Mouse (Mus musculus) cerebellum, adult 11 months (tissue): ENCODE results near the gene Cep41.

ENCODE experiments used
- DNase-seq: peaks from one replicate; pipeline ENCODE4 v3.0.0; 2022

The Cep41 gene

GRCm38 (mm10) chr6:30710371-30711364 lies 17.1 kb upstream of the Cep41 start:
- DNase-seq, result no peak

DNA sequence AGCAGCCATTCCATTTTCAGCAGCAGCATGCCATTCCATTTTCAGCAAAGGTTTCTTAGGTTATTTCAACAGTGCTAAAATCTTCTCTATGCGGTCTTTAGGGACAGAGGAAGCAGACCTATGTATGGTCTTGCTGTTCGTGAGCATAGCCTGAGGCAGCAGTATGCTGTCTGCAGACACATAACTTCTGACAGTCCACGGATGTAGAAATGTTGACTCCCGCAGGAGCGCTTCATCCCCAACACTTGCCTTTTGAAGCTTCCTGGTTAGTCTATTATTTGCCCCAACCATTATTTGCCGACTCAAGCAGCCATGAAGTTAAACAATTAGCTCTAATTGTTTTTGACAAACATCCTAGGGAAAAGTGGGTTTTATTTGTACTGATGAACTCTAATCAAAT lies 15.6 kb upstream of the Cep41 start:
- no peak for DNase-seq

DNA sequence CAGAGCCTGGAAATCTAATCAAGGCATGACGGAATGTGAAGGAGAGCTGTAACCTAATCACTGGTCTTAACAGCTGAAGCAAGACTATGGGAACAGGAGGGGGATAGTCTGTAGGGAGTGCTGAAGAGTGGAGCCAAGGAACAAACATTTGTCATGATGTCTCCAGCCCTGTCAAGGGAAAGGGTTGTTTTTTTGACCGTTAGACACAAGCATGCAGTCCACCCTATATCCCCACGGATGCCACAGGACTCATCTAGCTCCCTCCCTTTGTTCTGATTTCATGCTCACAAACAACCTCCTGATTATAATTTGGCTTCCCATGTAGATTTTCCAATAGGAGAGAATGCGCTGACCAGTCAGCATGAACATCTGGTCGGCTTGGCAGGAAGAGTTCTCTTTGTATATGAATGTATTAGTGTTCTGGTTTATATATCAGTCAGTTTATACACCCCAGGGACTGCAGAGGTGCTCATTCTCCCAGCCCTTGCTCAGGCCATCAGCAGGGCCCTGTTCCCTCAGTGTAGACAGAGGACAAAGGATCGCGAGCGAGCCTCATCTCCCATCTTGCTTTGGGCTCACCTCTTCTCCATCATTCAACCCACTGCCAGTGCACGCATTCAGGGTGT lies 10.5 kb upstream of the Cep41 start:
- no peak for DNase-seq

GRCm38 (mm10) chr6:30703476-30703875 lies 9.9 kb upstream of the Cep41 start:
- no peak for DNase-seq

- DNase-seq, result no peak
Measured at GRCm38 (mm10) chr6:30702881-30703280, 9.3 kb upstream of the Cep41 start.

GRCm38 (mm10) chr6:30700182-30700581 lies 6.6 kb upstream of the Cep41 start:
- no peak for DNase-seq

- no peak for DNase-seq
Measured at GRCm38 (mm10) chr6:30698036-30698435, 4.5 kb upstream of the Cep41 start.

- DNase-seq, result no peak
Measured at GRCm38 (mm10) chr6:30697464-30697863, 3.9 kb upstream of the Cep41 start.

- no peak for DNase-seq
Measured at GRCm38 (mm10) chr6:30695124-30695523, 1.6 kb upstream of the Cep41 start.

GRCm38 (mm10) chr6:30694209-30694608 lies 660 bp upstream of the Cep41 start:
- peak; percentile 19 for DNase-seq

DNA sequence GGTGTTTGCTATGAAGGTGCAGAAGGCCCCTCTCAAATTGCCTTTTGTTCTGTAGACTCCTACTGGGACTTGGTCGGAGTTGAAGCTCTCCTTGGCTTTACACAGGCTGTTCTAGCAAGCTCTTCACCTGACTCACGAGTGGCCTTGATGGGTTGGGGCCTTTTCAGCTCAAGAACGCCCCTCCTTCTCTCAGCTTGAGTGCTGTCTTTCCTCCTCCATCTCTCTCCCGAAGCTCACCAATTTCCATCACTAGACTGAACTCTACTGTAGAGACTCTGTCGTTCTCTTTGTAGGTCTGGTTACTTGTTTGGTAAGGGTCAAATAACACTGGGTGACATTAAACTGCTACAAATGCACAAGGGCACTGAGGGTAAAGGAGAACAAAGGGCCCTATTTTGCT lies 723 bp downstream of the Cep41 start:
- peak; percentile 7 for DNase-seq

GRCm38 (mm10) chr6:30687198-30687597 lies 6.4 kb downstream of the Cep41 start:
- no peak for DNase-seq

GRCm38 (mm10) chr6:30684570-30684969 lies 9.0 kb downstream of the Cep41 start:
- no peak for DNase-seq

DNA sequence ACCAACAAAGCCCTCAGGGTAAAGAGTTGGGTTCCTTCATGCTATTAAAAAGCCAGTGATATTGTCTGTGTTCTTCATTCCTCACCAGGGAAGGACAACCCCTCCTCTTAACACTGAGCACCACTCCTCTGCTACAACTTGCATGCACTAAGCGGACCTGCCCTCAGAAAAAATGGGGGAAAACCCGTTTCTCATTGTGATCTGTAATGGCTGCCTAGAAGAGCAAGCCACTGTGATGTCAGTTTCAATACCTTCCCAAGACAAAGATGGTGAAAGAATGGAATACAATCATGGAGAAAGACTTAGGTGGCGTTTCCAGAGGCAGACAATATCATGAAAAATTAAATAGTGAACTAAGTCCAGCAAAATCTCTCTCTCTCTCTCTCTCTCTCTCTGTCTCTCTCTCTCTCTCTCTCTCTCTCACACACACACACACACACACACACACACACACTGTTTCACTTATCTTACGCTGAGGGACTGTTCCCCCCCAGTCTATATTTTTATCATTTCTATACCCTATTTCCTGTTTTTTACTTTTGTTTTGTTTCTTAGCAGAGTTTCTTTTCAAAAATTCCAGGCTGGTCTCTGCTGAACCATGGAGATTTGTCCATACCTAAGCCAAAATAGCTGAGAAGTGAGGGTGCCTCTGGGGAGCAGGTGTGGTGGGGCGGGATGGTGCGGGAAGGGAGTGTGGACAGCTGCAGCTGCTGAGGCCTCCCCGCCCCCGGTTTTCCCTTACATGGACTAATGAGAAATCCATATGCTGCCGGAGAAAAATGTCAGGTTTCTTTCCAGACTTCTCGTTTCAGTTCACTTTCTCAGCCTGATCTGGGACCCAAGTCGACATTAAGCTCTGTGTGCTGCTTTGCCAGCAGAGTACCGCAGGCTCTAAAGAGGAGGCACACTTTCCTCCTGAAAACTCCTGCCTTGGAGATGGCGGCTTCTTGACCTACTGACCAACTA lies 11.3 kb downstream of the Cep41 start:
- no peak for DNase-seq

GRCm38 (mm10) chr6:30680442-30680841 lies 13.1 kb downstream of the Cep41 start:
- DNase-seq, result no peak

DNA sequence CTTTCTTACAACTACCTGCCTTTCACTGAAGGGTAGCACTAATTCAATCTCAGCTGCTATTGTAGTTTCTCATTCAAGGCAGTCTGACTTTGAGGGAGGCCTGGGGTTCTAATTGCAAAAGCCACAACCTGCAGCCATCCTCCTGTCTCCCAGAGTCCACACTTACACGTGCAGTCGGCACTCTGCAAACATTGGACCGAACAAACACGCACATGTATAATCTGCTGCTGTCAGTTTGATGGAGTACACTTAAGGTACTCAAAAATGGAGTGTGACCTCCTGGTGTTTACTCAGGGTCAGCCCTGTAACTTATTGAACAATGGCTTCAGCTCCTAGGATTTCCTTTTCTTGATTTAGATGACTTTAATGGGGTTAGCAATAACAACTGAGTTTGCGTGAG lies 14.0 kb downstream of the Cep41 start:
- DNase-seq, result no peak

DNA sequence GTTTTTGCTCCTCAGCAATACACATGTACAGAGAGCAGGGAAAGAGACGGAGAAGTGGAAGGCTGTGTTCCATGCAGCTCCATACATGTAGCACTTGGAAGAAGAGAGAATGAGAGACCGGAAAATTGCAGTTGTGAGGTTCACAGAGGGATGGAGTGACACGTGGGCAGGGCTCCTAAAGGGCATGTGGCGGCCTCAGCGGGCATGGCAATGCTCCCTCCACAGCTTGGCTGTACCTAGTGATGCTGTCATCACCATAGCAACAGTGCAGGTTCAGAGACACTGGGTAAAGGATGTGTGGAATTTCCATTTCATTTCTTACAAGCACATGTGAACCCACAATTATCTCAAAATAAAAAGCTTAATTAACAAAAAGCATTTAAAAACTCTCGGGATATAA lies 15.1 kb downstream of the Cep41 start:
- no peak for DNase-seq

DNA sequence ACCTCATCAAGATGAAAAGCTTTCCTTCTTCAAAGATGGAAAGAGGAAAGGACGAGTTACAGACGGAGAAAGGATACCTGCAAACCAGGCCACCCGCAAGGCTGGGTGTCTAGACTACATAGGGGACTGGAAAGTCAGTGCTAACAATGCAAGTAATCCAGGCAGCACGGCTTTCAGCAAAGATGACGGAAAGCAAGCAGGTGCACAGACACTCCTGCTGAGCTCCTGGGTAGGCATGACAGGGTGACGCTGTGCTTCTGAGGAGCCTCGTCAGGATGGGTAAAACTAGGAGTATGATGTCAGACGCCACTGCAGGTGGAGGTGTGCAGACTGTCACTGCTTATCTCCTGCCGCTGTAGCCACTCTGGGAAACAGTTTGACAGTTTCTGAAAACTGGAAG lies 16.0 kb downstream of the Cep41 start:
- no peak for DNase-seq

GRCm38 (mm10) chr6:30676506-30676905 lies 17.0 kb downstream of the Cep41 start:
- DNase-seq, result no peak

DNA sequence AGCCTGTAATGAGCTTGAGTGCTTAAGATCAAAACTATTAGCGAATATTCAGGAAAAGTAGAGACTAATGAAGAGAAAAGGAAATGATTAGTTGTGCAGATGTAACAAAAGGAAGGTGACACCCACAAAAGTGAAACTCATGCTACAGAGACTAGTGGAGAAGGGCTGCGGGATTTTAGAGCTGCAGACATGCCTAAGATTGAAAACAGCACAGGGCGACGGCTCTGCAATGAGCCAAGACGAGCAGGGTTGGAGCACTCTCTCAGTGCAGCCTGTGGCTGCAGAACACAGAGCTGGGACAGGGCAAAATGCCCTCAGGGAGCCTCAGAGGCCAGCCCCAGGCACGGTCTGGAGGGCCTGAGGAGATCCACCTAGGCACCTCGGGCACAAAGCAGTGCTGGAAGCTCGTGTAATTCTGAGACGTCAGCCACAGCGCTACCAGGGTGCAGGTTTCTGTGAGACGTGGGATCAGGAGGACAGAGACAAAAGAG lies 18.2 kb downstream of the Cep41 start:
- peak; percentile 4 for DNase-seq

GRCm38 (mm10) chr6:30674714-30675280 lies 18.8 kb downstream of the Cep41 start:
- DNase-seq, result no peak

GRCm38 (mm10) chr6:30673764-30674561 lies 19.6 kb downstream of the Cep41 start:
- DNase-seq, result no peak
